23 mouse cellular contexts compared by ENCODE assay signal in genomic region chr13:91212958-91213357, GRCm38 (mm10).
"Had no signal": no experiment of that assay in that cellular context is flagged by ENCODE, and none has a peak within 500 bp of the region (broad histone marks: within the 10 kb centered on the region; RNA-seq: fewer than 3 reads in every experiment).

No protein-coding gene starts in this region.

- H3K27me3 ChIP-seq: heart, embryonic 12.5 days; hindbrain, embryonic 12.5 days; intestine, embryonic 15.5 days; limb, embryonic 12.5 days; liver, embryonic 13.5 days; liver, embryonic 15.5 days had no signal

- H3K9me3 ChIP-seq: heart, embryonic 10.5 days; heart, embryonic 12.5 days; hindbrain, embryonic 10.5 days; hindbrain, embryonic 12.5 days; intestine, embryonic 15.5 days; limb, embryonic 10.5 days; liver, embryonic 13.5 days; liver, embryonic 15.5 days had no signal

- H3K4me3 ChIP-seq: gastrocnemius, adult 2 months; heart, embryonic 10.5 days; heart, embryonic 12.5 days; hindbrain, embryonic 10.5 days; hindbrain, embryonic 12.5 days; intestine, embryonic 15.5 days; layer of hippocampus, adult 2 months; left cerebral cortex, adult 2 months; limb, embryonic 10.5 days; limb, embryonic 12.5 days; liver, embryonic 13.5 days; liver, embryonic 15.5 days had no signal

- H3K4me1 ChIP-seq: hindbrain, embryonic 10.5 days; hindbrain, embryonic 12.5 days; intestine, embryonic 15.5 days; limb, embryonic 10.5 days; limb, embryonic 12.5 days; liver, embryonic 15.5 days had no signal

- H3K36me3 ChIP-seq: intestine, embryonic 15.5 days; limb, embryonic 10.5 days; limb, embryonic 12.5 days; liver, embryonic 13.5 days; liver, embryonic 15.5 days had no signal

- H3K9ac ChIP-seq: heart, embryonic 12.5 days; hindbrain, embryonic 12.5 days; hindbrain, embryonic 14.5 days; intestine, embryonic 15.5 days; limb, embryonic 12.5 days; liver, embryonic 13.5 days; liver, embryonic 15.5 days had no signal

- H3K4me2 ChIP-seq: heart, embryonic 12.5 days; hindbrain, embryonic 12.5 days; hindbrain, embryonic 14.5 days; intestine, embryonic 15.5 days; limb, embryonic 12.5 days; liver, embryonic 11.5 days; liver, embryonic 13.5 days; liver, embryonic 15.5 days had no signal

- DNase-seq: gastrocnemius, adult 2 months; gastrocnemius, postnatal 10 days; gastrocnemius, postnatal 25 days; heart, adult 18-20 months; heart, postnatal 10 days; heart, postnatal 4 days; liver; liver, embryonic 13.5 days had no signal

- H3K27ac ChIP-seq: gastrocnemius, adult 2 months; heart, embryonic 10.5 days; hindbrain, embryonic 10.5 days; hindbrain, embryonic 12.5 days; hindbrain, embryonic 14.5 days; intestine, embryonic 15.5 days; layer of hippocampus, adult 2 months; left cerebral cortex, adult 2 months; limb, embryonic 10.5 days; limb, embryonic 12.5 days; liver, embryonic 13.5 days; liver, embryonic 15.5 days had no signal

- ATAC-seq: hindbrain, embryonic 16.5 days; inflammation-experienced regulatory T-cells, adult 6 months; intestine, embryonic 15.5 days; intestine, postnatal 0 days had no signal
